Mouse (Mus musculus) neural tube, embryonic 11.5 days (tissue): ENCODE results near the gene Pwp2. TPM values are rescaled to one million over a fixed set of nuclear protein-coding genes. Genes with fewer than 3 reads are reported as not detected.

Source experiments
- ATAC-seq: fragments of 200-750 bp; cut with Nextera tagmentation; 2 replicates; pipeline ENCODE4 v1.8.0; 2017; ENCODE audit warnings: moderate number of reproducible peaks, mild to moderate bottlenecking, moderate TSS enrichment, moderate library complexity; ENCODE audit not compliant: insufficient read depth, low FRiP score, low TSS enrichment
- DNase-seq: peaks from one replicate; pipeline ENCODE4 v3.0.0-alpha.2; 2015; ENCODE audit warnings: low spot score
- H3K27ac ChIP-seq: fragments of 300-500 bp; sonication (generic); 2 replicates; pipeline ENCODE4 v1.5.1; 2014; ENCODE audit warnings: low read depth, mild to moderate bottlenecking, low read length
- H3K27me3 ChIP-seq: fragments of 300-500 bp; sonication (generic); 2 replicates; pipeline ENCODE4 v1.6.1; 2014; ENCODE audit warnings: mild to moderate bottlenecking, low read length, mixed read lengths; ENCODE audit not compliant: control insufficient read depth, insufficient read depth
- H3K36me3 ChIP-seq: fragments of 300-500 bp; sonication (generic); 2 replicates; pipeline ENCODE4 v1.6.1; 2014; ENCODE audit warnings: mild to moderate bottlenecking, low read length, moderate library complexity, mixed read lengths; ENCODE audit not compliant: control insufficient read depth, insufficient read depth
- H3K4me1 ChIP-seq: fragments of 300-500 bp; sonication (generic); 2 replicates; pipeline ENCODE4 v1.6.1; 2014; ENCODE audit warnings: low read length, mixed read lengths; ENCODE audit not compliant: control insufficient read depth, insufficient read depth
- H3K4me2 ChIP-seq: fragments of 300-500 bp; sonication (generic); 2 replicates; pipeline ENCODE4 v1.6.1; 2014; ENCODE audit warnings: low read depth, mild to moderate bottlenecking, moderate library complexity
- H3K4me3 ChIP-seq: fragments of 300-500 bp; sonication (generic); 2 replicates; pipeline ENCODE4 v1.5.1; 2014; ENCODE audit warnings: low read depth, low read length
- H3K9ac ChIP-seq: fragments of 300-500 bp; sonication (generic); 2 replicates; pipeline ENCODE4 v1.6.1; 2014; ENCODE audit warnings: mild to moderate bottlenecking, low read length
- H3K9me3 ChIP-seq: fragments of 300-500 bp; sonication (generic); 2 replicates; pipeline ENCODE4 v1.6.1; 2016; ENCODE audit warnings: low read length; ENCODE audit not compliant: control insufficient read depth
- WGBS: fragments of 180-500 bp; shearing (Covaris S2); extraction: QIAGEN DNeasy Blood & Tissue Kit; methylation state at CpG from one replicate; pipeline ENCODE4 v1.1.7; 2014; 5-methylcytosine and 5-hydroxymethylcytosine counted together
- polyA plus RNA-seq: library from polyadenylated mRNA; unstranded; fragments of >200 nt; fragmentation: Nextera tagmentation; extraction: Ambion mirVana; gene quantifications from 2 replicates; pipeline ENCODE4 v1.2.1, GENCODE M21; 2014

Gene Pwp2
- polyA plus RNA-seq, 1 experiment from 2014 or later = 24.6 TPM

DNA sequence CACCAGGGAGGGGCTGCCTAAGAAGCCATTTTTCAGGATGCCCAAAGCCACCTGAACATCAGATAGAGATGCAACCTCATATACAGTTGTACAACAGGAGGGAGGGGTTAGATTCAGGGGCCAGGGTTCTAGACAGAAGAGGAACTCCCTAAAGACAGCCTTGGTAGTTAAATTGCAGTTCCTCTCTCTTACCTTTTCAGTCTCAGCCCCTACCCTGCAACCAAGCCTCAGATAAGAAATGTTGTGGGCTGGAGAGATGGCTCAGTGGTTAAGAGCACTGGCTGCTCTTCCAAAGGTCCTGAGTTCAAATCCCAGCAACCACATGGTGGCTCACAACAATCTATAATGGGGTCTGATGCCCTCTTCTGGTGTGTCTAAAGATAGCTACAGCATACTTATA is 17.2 kb downstream of the Pwp2 start:
- Histone ChIP-seq H3K4me3 (no peak overlapping the region), H3K9me3 (no peaks in the 10 kb centered on the region), H3K9ac (no peak overlapping the region), H3K4me2 (no peak overlapping the region), H3K4me1 (no peaks in the 10 kb centered on the region), H3K36me3 (peaks cover 6% of the 10 kb centered on the region; the same call in 1 of the 2 replicates), H3K27me3 (no peaks in the 10 kb centered on the region), H3K27ac (no peak overlapping the region)
- ATAC-seq (no peak), DNase-seq (no peak)

DNA sequence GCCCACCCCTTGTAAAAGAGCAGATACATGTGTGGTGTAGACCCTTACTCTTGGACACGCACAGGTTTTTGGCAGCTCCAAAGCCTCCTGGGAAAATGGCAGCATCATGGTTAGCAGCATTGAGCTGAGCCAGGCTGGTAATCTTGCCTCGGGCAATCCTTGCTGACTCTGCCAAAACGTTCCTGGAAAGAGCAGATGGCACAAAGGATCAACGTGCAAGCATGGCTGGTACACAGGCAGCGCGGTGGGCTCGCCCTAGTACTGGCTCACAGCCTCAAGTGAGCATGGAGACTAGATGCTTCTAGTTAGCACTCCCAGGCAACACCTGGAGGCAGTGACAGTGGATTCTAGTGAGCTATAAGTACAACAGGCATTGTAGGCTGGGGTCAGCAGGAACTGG is 17.6 kb downstream of the Pwp2 start:
- Histone ChIP-seq H3K27me3 (no peaks in the 10 kb centered on the region), H3K36me3 (peaks cover 4% of the 10 kb centered on the region; the same call in 1 of the 2 replicates), H3K4me2 (no peak overlapping the region), H3K9me3 (no peaks in the 10 kb centered on the region), H3K9ac (no peak overlapping the region), H3K27ac (no peak overlapping the region), H3K4me3 (no peak overlapping the region), H3K4me1 (no peaks in the 10 kb centered on the region)
- DNase-seq (no peak), ATAC-seq (no peak)
- WGBS = 90% methylated on average over 7 of the region's 7 CpGs

DNA sequence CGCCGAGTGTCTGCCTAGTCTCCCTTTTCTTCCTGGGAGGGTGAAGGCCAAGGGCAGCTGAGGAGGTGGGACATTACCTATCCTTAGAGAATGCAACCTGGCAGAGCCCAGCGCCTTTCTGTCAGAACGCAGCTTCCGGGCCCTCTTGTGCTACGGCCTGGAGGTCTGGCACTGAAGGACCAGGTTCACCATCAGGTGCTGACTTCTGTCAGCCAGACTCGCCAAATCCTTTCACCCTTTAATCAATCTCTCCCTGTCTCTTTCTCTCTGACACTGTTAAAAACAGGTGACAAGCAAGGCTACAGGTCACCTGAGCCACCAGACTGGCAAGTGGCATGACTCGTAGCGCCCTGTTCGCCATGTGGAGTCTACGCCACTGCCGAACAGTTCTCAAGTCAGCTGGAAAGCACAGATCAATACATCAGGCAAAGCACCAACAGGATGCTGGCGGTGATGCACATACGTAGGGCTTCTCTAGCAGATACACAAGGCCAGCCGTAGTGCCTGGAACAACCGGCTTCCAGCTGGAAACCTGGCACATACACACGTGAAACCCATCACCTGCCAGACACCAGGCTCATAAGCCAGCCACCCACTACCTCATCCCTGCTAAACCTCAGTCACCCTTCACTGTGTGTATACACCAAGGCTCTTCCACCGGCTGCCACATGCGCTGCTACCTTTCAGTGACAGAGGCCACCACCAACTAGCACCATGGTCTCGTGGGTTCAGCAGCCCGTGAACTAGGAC is 19.5 kb downstream of the Pwp2 start:
- ATAC-seq = no peak
- H3K36me3 ChIP-seq = no peaks in the 10 kb centered on the region; the same call in 1 of the 2 replicates
- no peak overlapping the region for H3K9ac ChIP-seq
- no peak overlapping the region for H3K4me2 ChIP-seq
- 91% methylated on average over 21 of the region's 21 CpGs for WGBS
- no peak overlapping the region for H3K4me3 ChIP-seq
- H3K4me1 ChIP-seq = no peaks in the 10 kb centered on the region
- no peaks in the 10 kb centered on the region for H3K9me3 ChIP-seq
- H3K27ac ChIP-seq = no peak overlapping the region
- no peak for DNase-seq
- H3K27me3 ChIP-seq = no peaks in the 10 kb centered on the region

DNA sequence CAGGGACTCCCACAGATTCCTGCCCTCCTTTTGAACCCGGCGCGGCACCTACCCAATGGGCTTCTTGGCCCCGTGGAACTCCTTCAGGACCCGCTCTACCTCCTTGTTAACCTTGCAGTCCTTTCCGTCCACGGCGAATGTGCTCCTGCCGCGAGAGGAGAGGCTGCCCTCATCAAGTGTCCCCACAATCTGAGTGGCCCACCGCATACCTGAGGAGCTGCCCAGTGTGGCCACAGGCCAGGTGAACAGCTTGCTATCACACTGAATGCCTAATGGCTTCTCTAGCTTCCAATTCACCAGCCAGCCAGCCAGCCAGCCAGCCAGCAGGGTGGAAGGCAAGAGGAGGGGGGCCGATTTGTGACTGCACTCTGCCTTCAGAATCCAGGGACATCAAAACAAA is 20.2 kb downstream of the Pwp2 start:
- WGBS = 93% methylated on average over 12 of the region's 12 CpGs
- Histone ChIP-seq H3K9me3 (no peaks in the 10 kb centered on the region), H3K4me1 (no peaks in the 10 kb centered on the region), H3K4me3 (no peak overlapping the region), H3K9ac (no peak overlapping the region), H3K36me3 (no peaks in the 10 kb centered on the region; the same call in 1 of the 2 replicates), H3K4me2 (no peak overlapping the region), H3K27me3 (no peaks in the 10 kb centered on the region), H3K27ac (no peak overlapping the region)
- no peak for DNase-seq
- ATAC-seq = no peak

DNA sequence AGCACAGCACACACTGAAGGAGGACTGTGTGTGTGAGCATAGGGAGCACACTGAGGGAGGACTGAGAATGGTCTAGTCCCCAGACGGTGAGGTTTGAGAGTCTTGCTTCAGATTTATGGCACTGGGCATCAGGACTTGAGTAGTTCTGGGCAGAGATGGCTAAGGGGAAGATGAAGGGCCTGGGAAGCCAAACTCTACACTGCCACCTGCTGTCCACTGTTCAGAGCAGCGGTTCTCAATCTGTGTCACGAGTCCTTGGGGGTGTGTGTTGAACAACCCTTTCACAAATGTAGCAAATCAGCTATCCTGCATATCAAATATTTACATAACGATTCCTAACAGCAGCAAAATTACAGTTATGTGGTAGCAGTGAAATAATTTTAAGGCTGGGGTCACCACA is 21.0 kb downstream of the Pwp2 start:
- ATAC-seq (no peak), DNase-seq (peak; percentile 65)
- Histone ChIP-seq H3K9ac (no peak overlapping the region), H3K4me3 (no peak overlapping the region), H3K27me3 (no peaks in the 10 kb centered on the region), H3K9me3 (no peaks in the 10 kb centered on the region), H3K4me1 (no peaks in the 10 kb centered on the region), H3K27ac (no peak overlapping the region), H3K36me3 (no peaks in the 10 kb centered on the region; the same call in 1 of the 2 replicates), H3K4me2 (no peak overlapping the region)
- WGBS = 29% methylated on average over 4 of the region's 4 CpGs

DNA sequence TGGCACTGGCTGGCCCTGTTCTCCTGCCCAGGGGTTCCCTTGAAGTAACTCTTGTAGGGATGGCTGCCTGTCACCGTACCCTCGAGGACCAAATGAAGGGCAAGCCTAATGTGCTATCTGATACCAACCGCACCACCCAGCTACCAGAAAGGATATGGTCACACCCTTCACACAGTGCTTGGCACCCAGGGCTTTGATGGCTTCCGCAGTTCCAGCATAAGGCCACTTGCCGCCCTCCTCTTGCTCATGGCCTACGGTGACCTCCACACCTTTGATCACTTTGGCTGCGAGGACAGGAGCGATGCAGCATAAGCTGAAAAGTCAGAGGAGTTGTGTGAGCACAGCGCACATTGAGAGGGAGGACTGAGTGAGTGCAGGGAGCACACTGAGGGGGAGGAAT is 21.7 kb downstream of the Pwp2 start:
- Histone ChIP-seq H3K27ac (no peak overlapping the region), H3K36me3 (no peaks in the 10 kb centered on the region; the same call in 1 of the 2 replicates), H3K9ac (no peak overlapping the region), H3K9me3 (no peaks in the 10 kb centered on the region), H3K4me2 (no peak overlapping the region), H3K4me1 (no peaks in the 10 kb centered on the region), H3K4me3 (no peak overlapping the region), H3K27me3 (no peaks in the 10 kb centered on the region)
- WGBS = 93% methylated on average over 9 of the region's 9 CpGs
- ATAC-seq (no peak), DNase-seq (no peak)

DNA sequence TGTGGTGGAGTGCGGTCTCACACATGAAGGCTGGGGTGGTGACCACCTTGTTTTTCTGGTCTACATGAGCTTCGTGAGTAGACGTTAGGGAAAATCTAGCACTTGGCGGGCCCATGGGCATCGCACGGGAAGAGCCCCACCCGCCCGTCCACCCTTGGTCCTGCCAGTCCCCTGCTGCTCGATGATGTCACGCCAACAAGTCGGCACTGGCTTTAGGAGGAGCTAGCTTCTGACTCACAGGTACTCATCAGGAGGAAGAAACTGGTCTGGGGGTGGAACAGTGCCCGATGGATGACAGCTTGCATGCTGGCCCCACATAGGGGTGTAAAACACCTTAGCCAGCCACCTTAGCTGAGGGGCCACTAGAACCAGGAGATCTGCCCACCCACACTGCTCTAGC is 22.3 kb downstream of the Pwp2 start:
- Histone ChIP-seq H3K4me1 (no peaks in the 10 kb centered on the region), H3K9me3 (no peaks in the 10 kb centered on the region), H3K27me3 (no peaks in the 10 kb centered on the region), H3K27ac (no peak overlapping the region), H3K4me2 (no peak overlapping the region), H3K4me3 (no peak overlapping the region), H3K36me3 (no peaks in the 10 kb centered on the region; the same call in 1 of the 2 replicates), H3K9ac (no peak overlapping the region)
- WGBS = 93% methylated on average over 12 of the region's 12 CpGs
- DNase-seq (no peak), ATAC-seq (no peak)

DNA sequence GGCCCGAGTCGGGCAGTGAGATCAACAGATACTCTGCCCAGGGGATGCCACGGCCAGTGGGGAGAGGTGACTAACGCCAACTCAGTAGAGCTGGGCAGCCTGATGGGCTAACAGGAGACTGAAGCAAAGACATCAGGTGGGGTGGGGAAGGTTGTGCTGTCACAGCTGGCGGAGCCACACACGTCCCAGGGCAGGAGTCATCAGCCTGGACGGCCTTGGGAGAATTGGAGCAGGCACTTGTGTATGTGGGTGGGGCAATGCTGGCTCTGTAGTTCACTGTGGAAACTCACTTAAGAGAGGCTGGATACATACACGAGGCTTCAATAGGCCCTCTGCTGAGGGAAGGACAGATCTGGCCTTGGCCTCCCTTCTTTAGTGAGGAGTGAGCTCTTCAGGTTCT is 23.9 kb downstream of the Pwp2 start:
- WGBS = 83% methylated on average over 8 of the region's 8 CpGs
- Histone ChIP-seq H3K9ac (no peak overlapping the region), H3K27ac (no peak overlapping the region), H3K27me3 (no peaks in the 10 kb centered on the region), H3K4me3 (no peak overlapping the region), H3K36me3 (no peaks in the 10 kb centered on the region; the same call in 1 of the 2 replicates), H3K9me3 (no peaks in the 10 kb centered on the region), H3K4me2 (no peak overlapping the region), H3K4me1 (no peaks in the 10 kb centered on the region)
- DNase-seq = no peak
- no peak for ATAC-seq

DNA sequence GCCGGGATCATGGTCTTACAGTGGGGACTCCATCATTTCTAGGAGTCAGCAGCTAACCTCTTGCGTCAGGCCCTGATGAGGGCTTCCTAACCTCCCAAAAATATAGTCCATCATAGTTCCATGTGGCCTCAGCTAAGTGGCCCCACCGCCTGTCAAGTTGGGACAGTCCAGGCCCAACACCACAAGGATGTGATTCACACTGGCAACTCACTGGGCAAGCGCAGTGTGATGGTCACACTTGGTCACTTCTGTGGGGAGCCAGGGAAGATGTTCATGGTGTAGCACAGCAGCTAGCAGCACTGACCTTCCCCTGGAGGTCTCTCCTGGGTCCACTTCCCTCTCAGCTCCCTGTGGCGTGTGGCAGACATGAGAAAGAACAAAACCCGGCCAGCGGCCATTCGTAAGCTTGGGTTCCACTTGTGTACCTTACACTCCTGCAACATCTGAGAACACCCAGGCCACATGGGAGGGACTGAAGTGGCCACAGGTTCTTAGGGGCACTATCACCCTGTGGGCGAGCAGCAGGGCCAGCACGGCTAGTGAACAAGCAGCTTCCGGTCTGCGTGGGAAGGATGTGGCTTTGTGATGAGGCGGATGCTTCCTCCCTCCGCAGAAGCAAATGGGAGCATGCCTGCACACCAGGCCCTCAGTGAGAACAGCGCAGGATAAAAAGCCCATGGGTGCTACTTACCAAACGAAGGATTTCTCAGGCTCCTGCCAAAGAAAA is 24.4 kb downstream of the Pwp2 start:
- H3K36me3 ChIP-seq = no peaks in the 10 kb centered on the region
- H3K9ac ChIP-seq = no peak overlapping the region
- no peak overlapping the region for H3K4me2 ChIP-seq
- H3K9me3 ChIP-seq = no peaks in the 10 kb centered on the region
- H3K27me3 ChIP-seq = no peaks in the 10 kb centered on the region
- no peak overlapping the region for H3K27ac ChIP-seq
- DNase-seq = no peak
- WGBS = 89% methylated on average over 16 of the region's 16 CpGs
- no peak overlapping the region for H3K4me3 ChIP-seq
- no peak for ATAC-seq
- H3K4me1 ChIP-seq = no peaks in the 10 kb centered on the region
